Mouse (Mus musculus) frontal cortex, adult 2 months (tissue): Measurements from ENCODE around the gene Morn4. TPM values are rescaled to one million over a fixed set of nuclear protein-coding genes. Genes with fewer than 3 reads are reported as not detected.
"Not testable (repeated sequence)": the region's sequence is repeated elsewhere in the genome, so short reads cannot be mapped to it uniquely, and the experiment has no call there.

Experiments
- DNase-seq, 2 experiments: peaks; one replicate each; pipeline ENCODE4 v3.0.0; 2022; ENCODE audit warnings: low spot score in 1 of 2; ENCODE audit errors: extremely low spot score in 1 of 2
- polyA plus RNA-seq: library from polyadenylated mRNA; depleted of rRNA; stranded (reverse); fragments of >200 nt; gene quantifications from 2 replicates; pipeline ENCODE4 v1.2.3, GENCODE M21; 2012

The Morn4 gene
- polyA plus RNA-seq, 1 experiment: 87.9 TPM

DNA sequence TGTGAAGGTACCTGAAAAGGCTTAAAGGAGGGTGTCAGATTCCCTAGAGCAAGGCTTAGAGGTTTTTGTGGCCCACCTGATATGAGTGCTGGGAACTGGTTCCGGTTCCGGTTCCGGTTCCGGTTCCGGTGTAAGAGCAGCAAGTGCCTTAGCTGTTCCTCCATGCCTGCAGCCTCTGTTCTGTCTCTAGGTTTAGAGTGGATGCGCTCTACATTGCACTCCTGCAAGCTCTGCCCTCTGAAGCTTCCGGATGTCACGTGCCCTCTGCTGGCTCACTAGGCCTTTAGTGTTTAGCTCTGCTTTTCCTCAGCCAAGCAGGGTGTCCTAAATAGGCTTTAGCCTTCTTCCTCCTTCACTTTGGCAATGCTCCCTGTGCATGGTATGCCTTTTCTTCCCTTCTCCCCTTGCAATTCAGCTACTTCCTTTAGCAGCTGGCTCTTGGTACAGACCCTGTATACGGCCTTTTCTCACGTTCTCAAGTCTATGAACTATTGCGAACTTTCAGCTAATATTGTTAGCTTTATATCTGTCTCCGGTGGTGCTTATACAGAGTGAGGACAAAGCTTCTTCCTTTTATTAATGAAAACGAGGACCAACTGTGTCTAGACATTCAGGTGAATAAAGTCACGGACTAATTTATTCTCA, 3.1 kb upstream of the Morn4 start:
- DNase-seq: peak; percentile 34 to 66

DNA sequence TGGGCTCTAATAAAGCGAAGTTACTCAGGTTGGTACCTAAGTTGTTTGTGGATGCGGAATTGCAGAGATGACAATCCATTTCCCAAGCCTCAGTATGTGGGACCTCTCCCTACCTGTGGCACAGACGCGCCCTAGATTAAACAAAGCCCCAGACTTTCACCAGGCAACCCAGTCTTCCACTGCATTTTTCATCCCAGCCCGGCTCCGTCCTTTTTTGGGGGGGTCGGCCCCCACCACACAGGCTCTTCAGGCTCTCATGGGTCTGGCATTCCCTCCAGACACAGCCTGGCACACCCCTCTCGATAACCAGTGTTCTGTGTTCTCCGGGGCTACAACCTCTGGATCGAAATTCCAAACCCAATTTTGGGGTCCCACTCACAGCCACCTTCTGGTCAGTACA, 467 bp downstream of the Morn4 start:
- no peak for DNase-seq

DNA sequence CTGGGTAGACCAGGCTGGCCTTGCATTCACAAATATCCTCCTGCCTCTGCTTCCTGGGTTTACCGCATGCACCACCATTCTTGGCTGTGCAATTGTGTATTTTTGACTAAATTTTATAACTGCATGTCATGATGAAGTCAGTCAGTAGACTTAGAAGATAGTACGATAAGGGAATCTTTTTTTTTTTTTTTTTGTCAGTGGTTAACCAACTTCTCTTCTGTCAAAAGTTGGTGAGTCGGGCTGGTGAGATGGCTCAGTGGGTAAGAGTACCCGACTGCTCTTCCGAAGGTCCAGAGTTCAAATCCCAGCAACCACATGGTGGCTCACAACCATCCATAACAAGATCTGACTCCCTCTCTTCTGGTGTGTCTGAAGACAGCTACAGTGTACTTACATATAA, 4.5 kb downstream of the Morn4 start:
- not testable (repeated sequence) for DNase-seq

DNA sequence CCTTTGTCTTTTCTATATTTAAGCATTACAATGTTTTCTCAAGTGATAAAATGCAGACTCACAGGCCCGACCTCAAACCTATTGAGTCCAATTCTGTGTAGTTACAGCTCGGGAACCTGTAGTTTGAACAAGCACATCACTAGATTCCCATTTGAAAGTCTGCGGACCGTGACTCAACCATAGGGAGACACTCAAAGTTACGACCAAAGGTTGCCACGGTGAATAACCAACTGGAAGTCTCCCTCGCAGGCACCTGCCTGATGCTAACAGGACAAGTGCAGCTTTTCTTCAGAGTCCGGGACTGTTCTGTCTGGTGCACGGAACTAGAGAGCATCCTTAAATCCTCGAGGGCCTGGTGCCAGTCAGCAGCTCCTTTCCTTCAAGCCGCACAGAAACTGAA, 5.7 kb downstream of the Morn4 start:
- no peak for DNase-seq

DNA sequence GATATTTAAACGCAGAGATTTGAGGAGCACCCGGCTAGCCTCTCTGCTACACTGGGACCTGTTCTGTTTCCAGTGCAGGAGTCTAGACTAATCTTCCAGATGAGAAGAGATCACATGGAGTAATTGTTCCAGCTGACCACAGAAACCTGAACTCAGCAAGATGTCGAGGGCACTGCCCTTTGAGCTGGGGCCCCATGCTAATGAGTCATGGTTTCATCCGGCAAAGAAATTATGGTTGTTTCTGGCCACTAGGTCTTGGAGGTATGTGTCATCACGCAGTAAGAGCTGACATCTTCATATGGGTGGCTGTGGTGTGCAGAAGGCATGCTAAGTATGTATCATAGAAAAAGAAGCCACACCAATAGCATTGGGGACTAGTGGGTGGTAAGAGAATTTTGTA, 6.2 kb downstream of the Morn4 start:
- DNase-seq: no peak

DNA sequence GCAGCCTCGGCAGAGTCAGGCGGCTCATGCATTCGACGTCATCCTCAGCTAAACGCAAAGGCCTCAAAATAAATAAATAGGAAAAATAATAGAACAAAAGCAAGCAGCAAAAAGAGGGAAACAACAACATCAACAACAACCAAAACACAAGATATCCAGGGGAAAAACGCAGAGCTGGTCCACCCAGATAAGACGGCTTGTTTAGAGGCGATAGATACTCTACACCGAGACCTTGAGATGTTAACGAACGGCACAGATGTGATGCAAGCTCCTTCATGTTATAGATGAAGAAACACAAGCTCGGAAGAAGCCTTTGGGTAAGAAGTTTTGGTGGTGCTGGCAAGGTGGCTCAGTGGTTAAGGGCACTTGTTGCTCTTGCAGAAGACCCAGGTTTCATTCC, 7.2 kb downstream of the Morn4 start:
- no peak for DNase-seq

DNA sequence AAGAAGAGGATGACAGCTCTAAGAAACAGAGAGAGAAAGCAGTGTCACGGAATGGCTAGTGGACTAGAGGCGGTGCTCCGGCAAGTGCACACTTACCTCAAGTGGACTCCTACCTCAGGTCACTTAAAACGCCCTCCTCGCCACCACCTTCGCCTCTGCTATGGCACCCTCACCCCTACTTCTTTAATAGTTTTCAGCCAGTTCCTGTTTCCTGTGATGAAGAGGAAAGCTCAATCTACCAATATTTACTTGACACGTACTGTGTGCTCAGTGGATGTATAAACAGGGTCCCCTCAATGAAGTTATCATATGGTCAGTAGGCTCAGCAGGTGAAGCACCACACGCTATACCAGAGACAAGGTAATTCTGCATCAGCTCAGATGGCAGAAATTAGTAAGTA, 7.6 kb downstream of the Morn4 start:
- no peak for DNase-seq

DNA sequence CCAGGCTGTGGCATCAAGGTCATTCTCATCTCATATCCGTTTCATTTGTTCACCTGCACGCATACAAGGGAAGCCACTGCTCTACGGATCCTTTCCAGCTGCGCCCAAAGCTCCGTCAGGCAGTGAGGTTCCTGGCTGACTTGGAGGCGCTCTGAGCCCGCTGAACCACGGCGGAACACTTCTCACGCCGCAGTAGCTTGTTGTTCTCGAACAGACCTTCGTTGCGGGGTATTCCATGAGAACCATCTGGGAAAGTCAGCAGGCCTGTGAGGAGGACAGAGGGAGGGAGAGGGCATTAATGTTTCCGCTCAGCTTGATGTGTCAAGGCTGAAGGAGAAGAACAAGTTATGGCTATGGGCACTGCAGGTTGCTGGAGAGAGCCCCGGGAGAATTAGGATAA, 10.2 kb downstream of the Morn4 start:
- DNase-seq: no peak

DNA sequence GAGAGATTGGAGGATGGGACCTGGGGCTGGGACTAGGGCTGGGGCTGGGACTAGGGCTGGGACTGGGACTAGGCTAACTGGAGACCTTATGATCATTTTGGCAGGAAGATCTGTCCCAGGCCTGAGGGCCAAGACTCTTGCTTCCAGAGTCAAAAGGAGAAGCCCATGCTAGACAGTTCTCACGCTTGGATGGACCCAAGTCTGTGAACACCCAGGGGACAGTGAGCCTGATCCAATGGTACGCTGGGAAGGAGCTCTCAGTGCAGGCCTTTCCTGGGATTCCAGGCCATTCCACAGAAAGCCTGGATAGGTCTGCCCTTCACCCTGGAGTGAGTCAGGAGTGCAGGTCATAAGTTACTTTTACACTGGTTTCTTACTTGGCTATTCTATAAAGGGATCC, 11.1 kb downstream of the Morn4 start:
- no peak for DNase-seq

DNA sequence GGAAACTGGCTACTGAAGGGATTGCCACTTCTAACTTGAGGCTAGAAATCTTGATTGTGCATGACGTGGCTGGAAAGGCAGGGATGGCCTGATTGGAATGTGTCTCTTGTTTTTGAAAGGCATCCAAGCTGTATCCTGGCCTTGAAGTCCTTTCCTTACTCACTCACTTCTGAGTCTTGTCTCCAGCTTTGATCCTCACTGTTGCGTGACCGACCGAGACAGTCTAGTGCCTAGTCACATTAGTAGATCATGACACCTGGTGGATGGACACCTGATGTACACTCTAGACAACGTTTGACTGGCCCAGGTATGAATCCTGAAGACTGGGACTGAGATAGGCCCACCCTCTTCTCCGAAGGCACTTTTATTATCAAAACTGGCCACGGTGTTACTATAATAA, 13.4 kb downstream of the Morn4 start:
- DNase-seq: no peak

DNA sequence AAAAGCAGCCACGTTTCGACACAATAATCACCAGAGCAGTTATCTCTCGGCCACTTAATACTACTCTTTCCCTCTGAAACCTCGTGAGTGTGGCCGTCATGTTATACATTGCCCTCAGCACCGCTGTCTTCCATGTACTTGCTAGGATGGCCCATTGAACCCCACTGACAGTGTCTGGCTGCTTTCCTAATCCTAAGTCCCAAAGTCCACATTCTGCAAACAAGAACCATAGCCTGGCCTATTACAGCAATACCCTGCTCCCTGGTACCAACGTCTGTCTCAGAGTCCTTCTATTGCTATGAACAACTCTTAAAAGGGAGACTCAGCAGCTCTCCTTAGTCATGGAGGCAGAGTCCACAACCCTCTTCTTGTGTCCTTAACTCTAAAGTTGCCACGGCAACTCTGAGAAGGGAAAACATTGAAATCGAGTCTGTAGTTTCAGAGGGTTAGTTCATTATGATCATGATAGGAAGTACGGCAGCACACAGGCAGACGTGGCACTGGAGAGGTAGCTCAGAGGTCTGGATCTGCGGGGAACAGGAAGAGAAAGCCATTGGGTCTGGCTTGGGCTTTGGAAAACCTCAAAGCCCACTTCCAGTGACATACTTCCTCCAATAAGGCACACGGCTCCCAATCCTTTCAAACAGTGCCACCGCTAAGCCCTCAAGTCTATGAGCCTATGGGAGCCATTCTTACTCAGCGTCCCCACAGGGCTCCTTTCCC, 14.1 kb downstream of the Morn4 start:
- DNase-seq: no peak

DNA sequence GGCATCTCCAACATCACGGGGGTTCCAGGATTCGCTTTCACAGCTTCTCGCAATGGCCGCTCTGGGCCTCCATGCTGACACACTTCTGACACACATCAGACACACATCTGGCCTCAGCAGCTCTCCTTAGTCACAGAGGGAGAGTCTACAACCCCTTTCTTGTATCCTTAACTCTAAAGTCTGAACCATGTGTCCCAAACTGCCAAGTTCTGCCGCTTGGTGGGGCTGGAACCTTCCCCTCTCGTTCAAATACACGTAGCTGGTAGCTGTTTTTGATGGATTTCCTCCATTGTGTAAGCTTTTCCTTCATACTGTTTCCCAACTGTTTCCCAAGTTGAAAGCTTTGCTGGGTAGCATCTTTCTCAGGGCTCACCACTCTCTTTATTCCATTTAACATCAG, 14.9 kb downstream of the Morn4 start:
- peak in 1 of 2 experiments; percentile 27 for DNase-seq

DNA sequence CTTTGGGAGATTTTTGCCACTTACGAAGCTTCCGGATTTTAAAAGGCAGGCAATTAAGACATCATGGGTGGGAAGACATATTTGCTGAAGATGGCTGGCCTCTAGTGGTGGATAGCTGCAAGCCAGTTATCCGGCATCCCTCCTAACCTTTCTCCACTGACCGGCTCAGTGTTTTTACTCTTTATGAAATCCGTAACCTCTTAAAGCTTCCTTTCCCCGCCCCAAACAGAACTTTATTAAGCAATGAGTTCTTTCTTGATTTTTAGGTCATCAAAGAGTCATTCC, 17.0 kb downstream of the Morn4 start:
- DNase-seq: peak in 1 of 2 experiments; percentile 35

DNA sequence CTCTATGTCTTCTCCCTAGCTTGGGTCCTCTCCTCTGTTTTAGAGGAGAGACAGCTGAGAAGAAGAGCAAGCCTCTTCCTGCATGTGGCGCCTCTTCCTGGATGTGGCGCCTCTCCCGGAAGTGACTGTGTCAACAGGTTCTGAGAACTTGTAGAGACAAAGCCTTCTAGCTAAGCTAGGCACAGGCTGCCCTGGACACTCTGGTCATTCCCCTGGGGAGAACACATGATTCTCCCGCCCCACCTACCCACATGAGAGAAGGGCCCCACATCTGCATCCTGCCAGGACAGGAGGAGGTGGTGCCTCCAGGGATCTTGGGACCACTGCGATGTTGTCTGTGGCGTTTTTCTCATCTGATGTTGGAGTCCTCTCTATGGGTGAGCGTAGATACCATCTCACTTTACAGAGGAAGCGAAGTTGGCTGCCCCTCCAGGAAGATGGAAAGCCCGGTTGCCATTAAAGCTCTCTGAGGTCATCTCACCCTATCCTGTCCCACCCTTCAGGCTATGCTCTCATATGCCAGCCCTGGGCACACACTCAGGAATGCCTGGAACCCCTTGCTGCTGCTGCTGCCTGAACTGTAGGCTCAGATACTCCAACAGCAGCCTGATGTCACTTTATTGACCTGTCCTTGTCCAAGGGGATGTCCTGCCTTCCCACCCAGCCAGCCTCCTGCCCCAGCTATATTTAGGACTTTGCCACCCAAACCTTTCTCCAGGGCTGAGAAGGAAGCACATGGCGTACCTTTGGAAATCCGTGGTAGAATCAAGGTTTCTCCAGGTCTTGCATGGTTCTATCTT, 17.5 kb downstream of the Morn4 start:
- DNase-seq: no peak

DNA sequence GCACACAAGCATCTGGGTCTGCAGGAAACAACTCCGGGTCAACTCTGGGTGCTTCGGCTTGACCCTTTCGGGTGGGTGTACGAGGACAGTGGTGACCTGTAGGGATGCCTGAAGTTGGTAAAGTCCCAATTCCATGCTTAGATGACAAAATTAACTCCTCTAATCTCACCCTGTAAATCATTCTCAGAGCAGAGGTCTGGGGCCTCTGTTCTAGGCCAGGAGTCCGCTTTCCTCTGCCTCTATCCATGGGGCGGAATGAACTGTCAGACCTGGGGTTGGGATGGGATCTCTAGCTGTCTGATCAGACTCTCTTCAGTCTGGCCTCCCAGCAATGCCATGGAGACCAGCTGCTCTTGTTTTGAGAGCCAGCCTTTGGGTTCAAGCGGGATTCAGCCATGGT, 24.7 kb downstream of the Morn4 start:
- no peak for DNase-seq

DNA sequence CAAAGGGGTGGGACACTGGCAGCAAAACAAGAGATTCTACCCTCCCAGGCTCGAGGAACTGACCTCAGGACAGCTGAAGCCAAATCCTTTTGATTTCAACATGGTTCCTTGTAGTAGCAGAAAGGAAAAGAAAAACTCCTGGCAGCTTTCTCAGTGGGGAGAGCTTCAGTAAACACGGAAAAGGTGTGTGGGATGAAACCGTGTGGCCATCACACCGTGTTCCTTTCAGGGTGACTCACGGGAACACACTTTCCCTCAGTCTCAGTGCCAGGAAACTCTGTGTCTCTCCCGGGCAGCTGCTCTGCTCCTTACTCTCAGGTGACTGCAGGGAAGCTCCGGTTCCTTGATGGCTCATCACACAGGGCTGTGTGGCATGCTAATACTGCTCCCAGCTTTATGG, 27.7 kb downstream of the Morn4 start:
- no peak for DNase-seq

DNA sequence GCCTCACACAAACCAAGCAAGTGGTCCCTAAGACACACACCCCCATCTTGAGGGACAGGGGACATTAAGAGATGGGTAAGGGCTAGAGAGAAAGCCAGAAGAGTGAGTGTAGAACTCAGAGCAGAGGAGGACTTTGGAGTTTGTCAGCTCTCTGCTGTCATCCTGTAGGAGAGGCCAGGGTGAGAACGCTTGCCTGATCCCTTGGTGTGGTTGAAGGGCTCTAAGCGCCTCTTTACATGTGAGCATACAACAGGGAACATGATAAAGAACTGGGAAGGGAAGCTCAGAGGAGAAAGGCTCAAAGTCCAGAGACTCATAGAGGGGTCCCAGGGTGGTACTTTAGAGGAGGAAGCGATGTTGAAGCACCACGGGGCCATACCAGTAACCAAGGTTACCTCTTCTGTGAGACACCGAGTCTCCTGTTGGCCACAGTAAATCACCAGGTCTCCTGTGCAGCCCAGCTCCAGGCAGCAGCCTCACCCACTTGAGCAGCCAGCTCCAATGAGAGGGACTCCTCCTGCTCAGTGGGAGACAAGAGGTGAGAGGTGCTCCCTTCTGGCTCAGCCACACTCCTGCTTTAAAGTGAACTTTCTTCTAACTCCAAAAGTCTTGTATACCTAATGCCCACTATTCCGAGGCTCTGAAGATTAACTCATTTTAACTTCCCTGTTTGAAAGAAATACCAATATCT, 29.3 kb downstream of the Morn4 start:
- DNase-seq: no peak

DNA sequence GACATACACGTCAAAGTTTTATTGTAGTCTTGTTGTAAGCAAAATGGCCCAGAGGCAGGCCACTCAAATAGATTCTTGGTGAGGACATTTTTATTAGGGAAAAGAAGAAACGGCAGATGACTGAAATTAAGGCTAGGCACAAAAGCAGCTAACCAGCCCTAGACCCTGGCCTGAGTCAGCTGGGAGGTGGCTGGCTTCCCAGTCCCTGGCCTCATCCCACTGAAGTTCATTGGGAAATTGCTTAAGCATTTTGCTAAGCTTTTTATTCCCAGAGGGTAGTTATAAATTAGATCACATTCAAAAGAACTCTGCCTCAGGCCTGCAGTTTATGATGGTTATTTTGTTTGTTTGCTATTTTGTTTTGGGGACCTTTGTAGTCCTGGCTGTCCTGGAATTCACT, 30.3 kb downstream of the Morn4 start:
- no peak for DNase-seq

DNA sequence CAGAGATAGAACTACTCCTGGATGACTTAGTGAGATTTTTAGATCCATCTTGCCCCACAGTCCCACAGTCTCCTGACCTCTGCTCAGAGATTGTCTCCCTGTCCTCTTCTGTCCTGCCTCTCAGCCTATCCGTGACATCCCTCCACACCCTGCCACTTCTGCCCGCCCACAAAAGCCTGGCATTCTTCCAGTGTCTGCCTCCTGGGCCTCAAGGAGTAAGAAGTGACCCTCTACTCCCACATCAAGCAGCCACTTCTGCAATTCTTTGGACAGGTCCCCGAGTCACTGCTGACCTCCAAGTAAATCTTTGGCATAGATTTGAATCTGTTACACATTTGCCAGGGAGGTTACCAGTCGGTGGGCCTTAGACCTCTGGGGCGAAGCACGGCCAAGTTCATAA, 31.9 kb downstream of the Morn4 start:
- no peak for DNase-seq

DNA sequence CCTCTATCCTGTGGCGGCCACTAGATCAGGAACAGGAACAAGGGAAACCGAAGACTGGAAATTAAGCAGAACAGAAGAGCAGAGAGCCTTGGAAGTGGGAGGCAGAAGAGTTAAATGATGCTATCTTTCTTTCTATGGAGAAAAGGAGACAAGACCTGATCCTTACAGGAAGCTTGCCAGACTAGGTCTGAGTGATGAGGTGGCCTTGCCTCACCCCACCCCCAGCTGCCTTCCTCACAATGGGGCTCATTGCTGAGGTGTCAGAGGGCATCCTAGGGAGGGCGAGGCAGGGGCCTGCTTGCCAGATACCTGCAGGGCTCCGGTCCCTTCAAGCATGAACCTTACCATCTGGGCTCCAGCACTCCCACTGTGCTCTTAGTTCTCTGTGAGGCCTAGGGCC, 34.2 kb downstream of the Morn4 start, which contains the start of gene 4933411K16Rik:
TSS of gene 4933411K16Rik (plus strand) at position 301 of the 400 bp plus-strand sequence.
- no peak for DNase-seq

DNA sequence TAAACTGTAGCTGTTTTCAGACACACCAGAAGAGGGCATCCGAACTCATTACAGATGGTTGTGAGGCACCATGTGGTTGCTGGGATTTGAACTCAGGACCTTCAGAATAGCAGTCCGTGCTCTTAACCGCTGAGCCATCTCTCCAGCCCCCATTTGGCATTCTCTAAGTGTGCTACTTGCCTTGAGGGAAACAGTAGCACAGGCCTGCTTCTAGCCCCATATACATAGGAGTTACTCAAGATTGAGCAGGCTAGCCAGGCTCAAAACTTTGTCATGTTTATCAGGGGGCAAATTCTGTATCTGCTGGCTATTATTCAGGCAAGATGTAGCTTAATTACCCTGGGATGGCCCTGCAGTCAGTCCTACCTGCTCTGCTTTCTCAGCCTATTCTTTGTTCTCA, 34.8 kb downstream of the Morn4 start:
- no peak for DNase-seq
